Mouse (Mus musculus) cortical plate, adult 2 months (tissue): ENCODE measurements around the gene Rpl37.

ENCODE experiments used
- CTCF ChIP-seq: fragments of 200-500 bp; IDR thresholded peaks from 2 replicates; pipeline ENCODE4 v1.5.1; 2011; ENCODE audit warnings: mild to moderate bottlenecking, control low read depth, low read length; ENCODE audit not compliant: insufficient read depth; ENCODE audit errors: extremely low read depth
- POLR2A ChIP-seq: fragments of 200-500 bp; IDR thresholded peaks from 2 replicates; pipeline ENCODE4 v1.6.1; 2011; ENCODE audit warnings: mild to moderate bottlenecking, low read length, control low read depth; ENCODE audit not compliant: insufficient read depth; ENCODE audit errors: extremely low read depth

DNA sequence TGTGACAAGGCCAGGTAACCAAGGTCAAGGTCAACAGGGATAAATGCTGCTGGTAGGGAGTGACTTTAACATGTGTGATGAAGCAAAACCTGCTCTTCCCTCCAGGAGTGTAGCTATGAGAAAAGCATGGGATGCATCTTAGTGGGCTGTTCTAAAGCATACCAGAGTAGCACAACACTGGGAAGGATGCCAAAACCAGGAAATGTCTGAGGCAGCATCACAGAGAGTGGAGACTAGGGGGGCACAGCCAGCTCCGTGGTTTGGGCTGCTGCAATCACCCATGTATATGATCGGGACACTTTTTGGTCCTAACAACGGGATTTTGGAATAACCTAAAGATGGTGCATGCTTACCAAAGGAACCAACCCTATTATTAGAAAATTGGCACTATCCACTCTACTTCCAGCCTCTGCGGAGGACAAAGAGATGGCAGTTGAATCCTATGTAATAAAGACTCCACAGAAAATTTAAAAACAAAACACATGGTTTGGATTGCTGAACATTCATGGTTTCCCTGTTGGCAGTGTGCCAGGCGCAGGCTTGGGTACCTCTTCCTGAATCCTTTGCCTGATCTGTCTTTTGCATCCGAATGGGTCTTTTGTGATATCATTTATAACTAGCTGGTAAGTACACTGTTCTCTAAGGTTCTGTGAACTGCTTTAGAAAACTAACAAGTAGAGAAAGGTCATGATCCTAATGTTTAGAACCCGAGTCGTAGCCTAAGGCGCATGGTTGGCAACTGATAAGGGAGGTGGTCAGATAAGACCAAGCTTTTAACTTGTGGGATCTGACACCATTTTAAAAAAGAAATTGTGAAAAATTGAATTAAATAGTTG lies 21.8 kb downstream of the Rpl37 start:
- TF ChIP-seq CTCF: no peak
- no peak for TF ChIP-seq POLR2A
